Mouse (Mus musculus) retina, adult 2 months (tissue): ENCODE results near the gene Nanos3.
A peak's percentile ranks its signal among the peaks of the same experiment; 100 is the strongest.

Source experiments
- DNase-seq: peaks from one replicate; pipeline ENCODE4 v3.0.0-alpha.2; 2012; ENCODE audit warnings: low read depth, low spot score

Nanos3 gene

GRCm38 (mm10) chr8:84201545-84202245 is 16.7 kb upstream of the Nanos3 start:
- no peak for DNase-seq

- no peak for DNase-seq
These were observed 15.9 kb upstream of the Nanos3 start for GRCm38 (mm10) chr8:84200652-84201544.

- no peak for DNase-seq
These were observed 15.1 kb upstream of the Nanos3 start for GRCm38 (mm10) chr8:84200126-84200555.

- no peak for DNase-seq
These were observed 14.5 kb upstream of the Nanos3 start for GRCm38 (mm10) chr8:84199348-84200125.

GRCm38 (mm10) chr8:84198871-84199270 is 13.9 kb upstream of the Nanos3 start:
- no peak for DNase-seq

GRCm38 (mm10) chr8:84197922-84198774 is 13.1 kb upstream of the Nanos3 start:
- DNase-seq, result no peak

- no peak for DNase-seq
These were observed 12.3 kb upstream of the Nanos3 start for GRCm38 (mm10) chr8:84197141-84197921.

GRCm38 (mm10) chr8:84194224-84194743 is 9.3 kb upstream of the Nanos3 start:
- DNase-seq, result no peak

- DNase-seq, result no peak
These were observed 8.5 kb upstream of the Nanos3 start for GRCm38 (mm10) chr8:84193566-84193965.

GRCm38 (mm10) chr8:84193161-84193560 is 8.1 kb upstream of the Nanos3 start:
- DNase-seq, result no peak

- DNase-seq, result no peak
These were observed 7.5 kb upstream of the Nanos3 start for GRCm38 (mm10) chr8:84192555-84192954.

- no peak for DNase-seq
These were observed 7.0 kb upstream of the Nanos3 start for GRCm38 (mm10) chr8:84192023-84192422.

GRCm38 (mm10) chr8:84190191-84190867 is 5.3 kb upstream of the Nanos3 start:
- DNase-seq, result no peak

GRCm38 (mm10) chr8:84189603-84190002 is 4.6 kb upstream of the Nanos3 start:
- no peak for DNase-seq

GRCm38 (mm10) chr8:84188671-84189070 is 3.7 kb upstream of the Nanos3 start:
- no peak for DNase-seq

- DNase-seq, result no peak
These were observed 2.2 kb upstream of the Nanos3 start for GRCm38 (mm10) chr8:84187065-84187755.

GRCm38 (mm10) chr8:84186547-84186946 is 1.5 kb upstream of the Nanos3 start:
- DNase-seq, result peak; percentile 59

- DNase-seq, result no peak
These were observed 653 bp downstream of the Nanos3 start for GRCm38 (mm10) chr8:84184085-84185043.
